Mouse (Mus musculus) brain, embryonic 18.5 days (tissue): ENCODE measurements around the gene D1Ertd622e.
"Not testable (repeated sequence)": the region's sequence is repeated elsewhere in the genome, so short reads cannot be mapped to it uniquely, and the experiment has no call there.

ENCODE experiments used
- DNase-seq: peaks from one replicate; pipeline ENCODE4 v3.0.0-alpha.2; 2012; ENCODE audit warnings: low read depth, low spot score

D1Ertd622e gene

DNA sequence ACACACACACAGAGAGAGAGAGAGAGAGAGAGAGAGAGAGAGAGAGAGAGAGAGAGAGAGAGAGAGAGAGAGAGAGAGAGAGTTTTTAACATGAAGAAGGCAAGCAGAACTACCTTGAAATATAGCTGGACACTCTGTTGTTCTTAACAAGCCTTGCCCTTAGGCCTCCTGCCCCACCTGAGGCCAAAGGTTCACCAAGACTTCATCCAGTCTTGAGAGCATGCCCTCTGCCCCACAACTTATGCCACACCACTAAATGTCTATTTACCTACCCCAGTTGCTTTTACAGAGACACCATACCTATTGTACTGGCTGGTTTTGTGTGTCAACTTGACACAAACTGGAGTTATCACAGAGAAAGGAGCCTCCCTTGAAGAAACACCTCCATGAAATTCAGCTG lies 81.2 kb downstream of the D1Ertd622e start:
- not testable (repeated sequence) for DNase-seq

- no peak for DNase-seq
Observed at GRCm38 (mm10) chr1:97580270-97580669, 81.6 kb downstream of the D1Ertd622e start.

GRCm38 (mm10) chr1:97578025-97578417 lies 83.9 kb downstream of the D1Ertd622e start:
- no peak for DNase-seq

GRCm38 (mm10) chr1:97577062-97578024 lies 84.5 kb downstream of the D1Ertd622e start:
- DNase-seq: no peak

- DNase-seq: no peak
Observed at GRCm38 (mm10) chr1:97576576-97576975, 85.3 kb downstream of the D1Ertd622e start.

DNA sequence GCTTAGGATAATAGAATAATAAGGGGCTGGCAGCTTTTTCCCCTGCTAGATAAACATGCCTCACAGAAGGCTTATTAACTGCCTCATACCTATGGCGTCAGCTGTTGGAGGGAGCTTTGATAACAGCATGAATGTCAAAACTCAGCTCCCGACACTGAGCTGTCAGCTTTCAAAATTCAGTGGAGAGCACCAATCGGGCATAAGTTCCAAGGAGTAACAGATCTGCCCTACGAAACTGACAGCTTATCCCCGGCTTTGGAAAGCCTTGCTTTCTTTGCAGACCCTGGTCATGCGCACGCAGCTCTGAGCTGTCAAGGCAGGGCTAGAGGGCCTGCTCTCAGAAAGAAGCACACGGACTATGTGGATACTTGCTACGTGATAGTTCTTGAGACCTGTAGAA lies 91.1 kb downstream of the D1Ertd622e start:
- no peak for DNase-seq

DNA sequence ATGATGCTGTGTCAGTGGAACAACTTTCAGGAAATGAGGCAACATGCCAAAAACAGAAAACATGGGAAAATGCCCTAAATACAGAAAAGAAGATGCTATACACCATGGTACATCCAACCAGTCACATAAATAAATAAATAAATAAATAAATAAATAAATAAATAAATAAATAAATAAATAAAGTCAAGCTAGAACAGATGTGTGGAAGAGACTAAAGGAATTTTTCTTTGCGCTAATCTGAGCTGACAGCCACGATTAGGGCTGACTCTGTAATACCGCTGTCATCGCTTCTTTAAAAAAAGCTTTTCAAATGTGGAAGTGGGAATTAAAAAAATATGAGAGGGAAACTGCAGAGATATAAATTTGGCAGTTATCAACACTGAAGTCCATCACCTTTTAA lies 93.9 kb downstream of the D1Ertd622e start:
- DNase-seq: no peak

- DNase-seq: no peak
Observed at GRCm38 (mm10) chr1:97564641-97565040, 97.2 kb downstream of the D1Ertd622e start.

DNA sequence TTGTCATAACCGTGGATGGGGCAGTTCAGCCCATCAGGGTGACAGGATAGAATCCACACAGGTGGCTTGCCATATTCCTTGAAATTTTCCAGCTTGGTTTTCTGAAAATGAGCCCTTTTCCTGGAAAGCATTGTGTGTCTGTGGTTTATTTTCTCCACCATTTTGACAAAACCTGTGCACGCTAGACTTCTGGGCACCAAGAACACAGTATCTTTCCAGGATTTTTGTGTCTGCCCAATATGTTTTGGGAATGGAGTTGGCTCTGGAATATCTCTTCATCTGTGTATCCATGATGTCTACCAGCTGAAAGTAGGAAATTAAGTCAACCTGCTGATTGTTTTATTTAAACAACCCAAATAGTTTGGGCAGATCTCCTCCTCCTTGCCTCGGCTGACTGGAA lies 99.0 kb downstream of the D1Ertd622e start:
- no peak for DNase-seq
